Comparison of ENCODE assay signal across 8 mouse cellular contexts in the genomic region with DNA sequence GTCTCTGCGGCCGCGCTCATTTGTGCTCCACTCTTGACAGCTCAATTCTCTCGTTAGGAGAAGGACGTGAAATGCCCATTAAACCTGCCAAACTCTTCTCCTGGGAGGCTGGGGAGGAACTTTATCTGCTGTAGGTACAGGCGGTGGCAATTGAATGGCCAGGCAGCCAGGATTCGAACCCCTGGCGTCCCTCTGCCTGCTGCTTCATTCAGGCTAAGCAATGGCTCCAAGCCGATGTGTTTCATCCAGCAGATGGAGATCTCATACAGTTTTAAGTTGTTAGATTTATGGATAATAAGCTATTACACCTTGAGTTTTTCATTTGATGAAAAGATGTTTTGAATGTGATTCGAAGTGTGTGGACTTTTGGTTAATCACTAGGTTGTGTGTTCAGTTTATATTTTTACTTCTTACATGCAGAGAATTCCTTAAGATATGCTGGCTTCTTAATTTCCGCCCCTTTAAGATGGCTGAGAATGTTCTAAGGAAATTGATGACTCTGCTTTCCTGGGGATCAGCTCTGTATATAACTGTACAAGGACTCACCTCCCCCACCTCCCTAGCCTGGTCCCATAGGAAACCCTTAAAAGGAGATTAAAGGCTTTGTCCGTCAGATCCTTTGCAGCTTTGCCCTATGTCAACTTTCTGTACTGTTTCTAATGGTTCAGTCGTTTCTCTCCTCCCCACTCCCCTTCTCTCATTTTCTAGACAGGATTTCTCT. TPM values are rescaled to one million over a fixed set of nuclear protein-coding genes. Genes with fewer than 3 reads are reported as not detected.
A peak's percentile ranks its signal among the peaks of the same experiment; 100 is the strongest.
DNase-seq lines count a peak whose midpoint lies in the region; ATAC-seq and TF ChIP-seq lines count a peak whose summit lies in the region.

No protein-coding gene starts in this region.

- H3K79me2 ChIP-seq in MEL (ENCODE audit: control insufficient read depth, insufficient read depth, low read length, poor library complexity) = peaks cover 3% of the 10 kb centered on the region
- H3K79me2 ChIP-seq in liver, adult 2 months (ENCODE audit: control insufficient read depth, insufficient read depth, low read length) = no peaks in the 10 kb centered on the region; the same call in 1 of the 2 replicates

- no peak for TF ChIP-seq RAD21 in MEL (IDR thresholded peaks at IDR 0.05; ENCODE audit: low read depth, low read length)

- H3K36me3 ChIP-seq in kidney, embryonic 14.5 days (ENCODE audit: control insufficient read depth, insufficient read depth, low read length) = no peaks in the 10 kb centered on the region
- peaks cover 0 to 24% of the 10 kb centered on the region in 2 experiments; a peak in 2 of 4 replicates for H3K36me3 ChIP-seq in MEL (ENCODE audit: control insufficient read depth in 1 of 2, insufficient read depth in 2 of 2, low read length in 2 of 2)
- H3K36me3 ChIP-seq in embryonic facial prominence, embryonic 15.5 days = no peaks in the 10 kb centered on the region
- H3K36me3 ChIP-seq in liver, adult 2 months (ENCODE audit: control insufficient read depth, insufficient read depth, low read length) = no peaks in the 10 kb centered on the region

- peak overlapping the region; percentile 64 for H3K4me2 ChIP-seq in kidney, embryonic 14.5 days (replicated peaks; ENCODE audit: low read depth, low read length)
- peak overlapping the region; percentile 64 for H3K4me2 ChIP-seq in embryonic facial prominence, embryonic 15.5 days (replicated peaks)

- H3K9ac ChIP-seq in kidney, embryonic 14.5 days (ENCODE audit: low read depth, low read length) = peak overlapping the region; percentile 79
- H3K9ac ChIP-seq in MEL (ENCODE audit: control insufficient read depth, low read depth, low read length, poor library complexity, severe bottlenecking) = peak overlapping the region; percentile 84
- H3K9ac ChIP-seq in embryonic facial prominence, embryonic 15.5 days = peak overlapping the region; percentile 52
- H3K9ac ChIP-seq in liver, adult 2 months (ENCODE audit: low read depth, low read length) = peak overlapping the region; percentile 78

- peaks cover 11% of the 10 kb centered on the region; the same call in 1 of the 2 replicates for H3K4me1 ChIP-seq in kidney, embryonic 14.5 days (ENCODE audit: control insufficient read depth, insufficient read depth, low read length)
- H3K4me1 ChIP-seq in MEL (ENCODE audit: control insufficient read depth in 1 of 2, insufficient read depth in 2 of 2, low read length in 2 of 2) = peaks cover 6 to 15% of the 10 kb centered on the region in 2 experiments; a peak in 3 of 4 replicates
- H3K4me1 ChIP-seq in embryonic facial prominence, embryonic 15.5 days = peaks cover 15% of the 10 kb centered on the region
- peaks cover 2% of the 10 kb centered on the region; the same call in 1 of the 2 replicates for H3K4me1 ChIP-seq in liver, adult 2 months (ENCODE audit: control insufficient read depth, insufficient read depth, low read length)

- H3K4me3 ChIP-seq in kidney, embryonic 14.5 days (ENCODE audit: low read length) = peak overlapping the region; percentile 59
- H3K4me3 ChIP-seq in MEL (ENCODE audit: control insufficient read depth in 1 of 2, insufficient read depth in 1 of 2, low read depth in 2 of 2, low read length in 2 of 2) = peak overlapping the region; percentile 65 to 92
- peak overlapping the region; percentile 66 for H3K4me3 ChIP-seq in embryonic facial prominence, embryonic 15.5 days (replicated peaks)
- peak overlapping the region; percentile 72 for H3K4me3 ChIP-seq in liver, adult 2 months (ENCODE audit: insufficient read depth, low read depth, low read length)

- no peak for TF ChIP-seq POLR2A in MEL (IDR thresholded peaks at IDR 0.05; ENCODE audit: control insufficient read depth in 1 of 2, insufficient read depth in 1 of 2, low read depth in 1 of 2, low read length in 2 of 2, poor library complexity in 1 of 2)
- TF ChIP-seq POLR2A in liver, adult 2 months (IDR thresholded peaks at IDR 0.05; ENCODE audit: extremely low read depth, insufficient read depth, low read length) = no peak

- no peak for DNase-seq in kidney, postnatal 25 days
- peak; percentile 64 for DNase-seq in MEL (ENCODE audit: low read depth, low spot score)
- no peak for DNase-seq in liver, adult 2 months (ENCODE audit: extremely low read depth, low read depth, low spot score)
- DNase-seq in retina, adult 2 months (ENCODE audit: low read depth, low spot score) = peak; percentile 88
- no peak for DNase-seq in gastrocnemius, adult 18-20 months (ENCODE audit: low spot score)

- no peaks in the 10 kb centered on the region for H3K27me3 ChIP-seq in kidney, embryonic 14.5 days (ENCODE audit: control insufficient read depth, insufficient read depth, low read length)
- H3K27me3 ChIP-seq in MEL (ENCODE audit: control insufficient read depth in 1 of 2, insufficient read depth in 2 of 2, low read length in 2 of 2) = peaks cover 0 to 3% of the 10 kb centered on the region in 2 experiments; a peak in 1 of 4 replicates
- no peaks in the 10 kb centered on the region for H3K27me3 ChIP-seq in embryonic facial prominence, embryonic 15.5 days
- no peaks in the 10 kb centered on the region for H3K27me3 ChIP-seq in liver, adult 2 months (ENCODE audit: control insufficient read depth, insufficient read depth, low read length)

- peak overlapping the region; percentile 25 for H3K27ac ChIP-seq in kidney, embryonic 14.5 days (ENCODE audit: low read depth, low read length)
- peak overlapping the region; percentile 18 for H3K27ac ChIP-seq in MEL (ENCODE audit: control insufficient read depth, low read depth, low read length)
- H3K27ac ChIP-seq in embryonic facial prominence, embryonic 15.5 days (replicated peaks) = peak overlapping the region; percentile 79
- peak overlapping the region; percentile 67 for H3K27ac ChIP-seq in liver, adult 2 months (replicated peaks; ENCODE audit: insufficient read depth, low read depth, low read length)

- TF ChIP-seq EP300 in MEL (IDR thresholded peaks at IDR 0.05; ENCODE audit: low read depth in 1 of 2, low read length in 2 of 2) = no peak

- no peak for ATAC-seq in kidney, embryonic 14.5 days (ENCODE audit: low FRiP score, low TSS enrichment)
- ATAC-seq in embryonic facial prominence, embryonic 15.5 days (ENCODE audit: insufficient number of reproducible peaks, low FRiP score, low TSS enrichment, low read depth) = no peak
- no peak for ATAC-seq in monocyte, adult 5-6 weeks (replicated peaks; ENCODE audit: insufficient number of reproducible peaks, low FRiP score, low TSS enrichment, poor library complexity, severe bottlenecking)

- TF ChIP-seq CTCF in MEL (IDR thresholded peaks at IDR 0.05 in 2 of 3, conservative IDR thresholded peaks at IDR 0.05 in 1 of 3; ENCODE audit: control insufficient read depth in 1 of 3, insufficient read depth in 1 of 3, low read depth in 2 of 3, low read length in 3 of 3, poor library complexity in 1 of 3, severe bottlenecking in 1 of 3) = no peak
- peak; percentile 5; the same call in 1 of the 2 replicates for TF ChIP-seq CTCF in liver, adult 2 months (IDR thresholded peaks at IDR 0.05; ENCODE audit: low read depth, low read length)

- no peaks in the 10 kb centered on the region for H3K9me3 ChIP-seq in kidney, embryonic 14.5 days (ENCODE audit: control insufficient read depth, low read length)
- no peaks in the 10 kb centered on the region for H3K9me3 ChIP-seq in MEL (replicated peaks; ENCODE audit: insufficient read depth, low read length)
- no peaks in the 10 kb centered on the region for H3K9me3 ChIP-seq in embryonic facial prominence, embryonic 15.5 days (replicated peaks)

- WGBS in kidney, embryonic 14.5 days = 10% methylated on average over 13 of the region's 13 CpGs
- 8% methylated on average over 13 of the region's 13 CpGs for WGBS in embryonic facial prominence, embryonic 15.5 days
- 22% methylated on average over 13 of the region's 13 CpGs for WGBS in liver, adult 2 months

TF ChIP-seq in MEL, 35 proteins besides CTCF, POLR2A, EP300 and RAD21 (continues in another document):
- TF ChIP-seq KAT2A (conservative IDR thresholded peaks at IDR 0.05; ENCODE audit: low read depth, low read length) = no peak
- no peak for TF ChIP-seq UBTF (IDR thresholded peaks at IDR 0.05; ENCODE audit: borderline replicate concordance, insufficient read depth, low read depth, low read length)
- no peak for TF ChIP-seq ZMIZ1 (IDR thresholded peaks at IDR 0.05; ENCODE audit: low read depth, low read length)
- TF ChIP-seq TBP (IDR thresholded peaks at IDR 0.05; ENCODE audit: low read depth, low read length) = no peak

RNA-seq across cellular contexts. Expression of gene Ccdc126, which starts 0.7 kb away (rescaled TPM):
- 8.4 and 11.9 TPM in 2 replicates for polyA plus RNA-seq in kidney, embryonic 14.5 days (2014; fragmentation: Nextera tagmentation; extraction: Ambion mirVana)
- 3.9 and 4.4 TPM in 2 replicates for total RNA-seq in MEL (2012; rRNA removed)
- polyA plus RNA-seq in MEL (2012; ENCODE audit: insufficient read depth in 1 of 2, insufficient read length in 2 of 2, low read depth in 1 of 2, low replicate concordance in 2 of 2, missing spikeins in 1 of 2) = 1 to 10 TPM in 1 of 2 experiments, not detected in 1; 3.8 TPM
- polyA plus RNA-seq in embryonic facial prominence, embryonic 15.5 days (2015; fragmentation: Nextera tagmentation; extraction: Ambion mirVana) = 9.2 and 10.3 TPM in 2 replicates
- 1.2 and 1.8 TPM in 2 replicates for total RNA-seq in liver, adult 2 months (2014; rRNA removed)
- 0.84 and 0.87 TPM in 2 replicates for polyA plus RNA-seq in liver, adult 2 months (2012; rRNA removed)
- total RNA-seq in gastrocnemius, adult 18-20 months (2021) = 1 to 10 TPM; 1.8 to 2.3 TPM
- total RNA-seq in monocyte, adult 5-6 weeks (2017) = 1.3 to 4.2 TPM (median 3.2 TPM) in 3 replicates

RNA-seq across cellular contexts. Expression of gene Fam221a, which starts 47.8 kb away (rescaled TPM):
- 7.0 and 7.5 TPM in 2 replicates for polyA plus RNA-seq in kidney, embryonic 14.5 days (2014; fragmentation: Nextera tagmentation; extraction: Ambion mirVana)
- not detected in 2 replicates for total RNA-seq in MEL (2012; rRNA removed)
- under 1 TPM in 1 of 2 experiments, not detected in 1; 0.08 TPM for polyA plus RNA-seq in MEL (2012; ENCODE audit: insufficient read depth in 1 of 2, insufficient read length in 2 of 2, low read depth in 1 of 2, low replicate concordance in 2 of 2, missing spikeins in 1 of 2)
- polyA plus RNA-seq in embryonic facial prominence, embryonic 15.5 days (2015; fragmentation: Nextera tagmentation; extraction: Ambion mirVana) = 8.7 and 9.1 TPM in 2 replicates
- total RNA-seq in liver, adult 2 months (2014; rRNA removed) = 0.67 and 0.83 TPM in 2 replicates
- 0.14 and 0.17 TPM in 2 replicates for polyA plus RNA-seq in liver, adult 2 months (2012; rRNA removed)
- not detected for total RNA-seq in gastrocnemius, adult 18-20 months (2021)
- total RNA-seq in monocyte, adult 5-6 weeks (2017) = 0.68 TPM in 1 of 3 replicates, not detected in the others

RNA-seq across cellular contexts. Expression of gene Tra2a, which starts 55.9 kb away (rescaled TPM):
- polyA plus RNA-seq in kidney, embryonic 14.5 days (2014; fragmentation: Nextera tagmentation; extraction: Ambion mirVana) = 60.1 and 136 TPM in 2 replicates
- 108 and 114 TPM in 2 replicates for total RNA-seq in MEL (2012; rRNA removed)
- 10 to 100 TPM in 1 of 2 experiments, not detected in 1; 85.2 TPM for polyA plus RNA-seq in MEL (2012; ENCODE audit: insufficient read depth in 1 of 2, insufficient read length in 2 of 2, low read depth in 1 of 2, low replicate concordance in 2 of 2, missing spikeins in 1 of 2)
- polyA plus RNA-seq in embryonic facial prominence, embryonic 15.5 days (2015; fragmentation: Nextera tagmentation; extraction: Ambion mirVana) = 99.6 and 104 TPM in 2 replicates
- 19.3 and 20.5 TPM in 2 replicates for total RNA-seq in liver, adult 2 months (2014; rRNA removed)
- polyA plus RNA-seq in liver, adult 2 months (2012; rRNA removed) = 7.8 and 9.8 TPM in 2 replicates
- 10 to 100 TPM; 14.7 to 20.2 TPM for total RNA-seq in gastrocnemius, adult 18-20 months (2021)
- total RNA-seq in monocyte, adult 5-6 weeks (2017) = 185 to 235 TPM (median 209 TPM) in 3 replicates

Comparison
In these comparisons a context has a peak if more than half of its experiments do, and no peak if none do; other contexts are left out.
1. H3K27ac ChIP-seq: peak in every context shown above with its lines; median percentile 79 in embryonic facial prominence, embryonic 15.5 days; 67 in liver, adult 2 months; 25 in kidney, embryonic 14.5 days; 18 in MEL.
2. DNase-seq: peak in MEL (single experiment) and retina, adult 2 months (single experiment); none in kidney, postnatal 25 days (0 of 2), liver, adult 2 months (single experiment) and gastrocnemius, adult 18-20 months (single experiment).
3. Peak in every context shown above with its lines, with median percentiles within 50 percentile points of each other: H3K4me3 ChIP-seq and H3K9ac ChIP-seq.